Mouse (Mus musculus) brain, embryonic 14.5 days (tissue): ENCODE measurements around the gene Actr8.

Experiments used
- CTCF ChIP-seq: fragments of 200-500 bp; IDR thresholded peaks from 2 replicates; pipeline ENCODE4 v1.5.1; 2012; ENCODE audit warnings: inconsistent platforms, mild to moderate bottlenecking, moderate library complexity, borderline replicate concordance; ENCODE audit not compliant: insufficient read depth, insufficient read length; ENCODE audit errors: extremely low read depth
- POLR2A ChIP-seq: fragments of 200-500 bp; IDR thresholded peaks from 2 replicates; pipeline ENCODE4 v1.6.1; 2012; ENCODE audit warnings: mild to moderate bottlenecking, inconsistent platforms, borderline replicate concordance; ENCODE audit not compliant: poor library complexity, insufficient read depth, insufficient read length, severe bottlenecking; ENCODE audit errors: extremely low read depth

DNA sequence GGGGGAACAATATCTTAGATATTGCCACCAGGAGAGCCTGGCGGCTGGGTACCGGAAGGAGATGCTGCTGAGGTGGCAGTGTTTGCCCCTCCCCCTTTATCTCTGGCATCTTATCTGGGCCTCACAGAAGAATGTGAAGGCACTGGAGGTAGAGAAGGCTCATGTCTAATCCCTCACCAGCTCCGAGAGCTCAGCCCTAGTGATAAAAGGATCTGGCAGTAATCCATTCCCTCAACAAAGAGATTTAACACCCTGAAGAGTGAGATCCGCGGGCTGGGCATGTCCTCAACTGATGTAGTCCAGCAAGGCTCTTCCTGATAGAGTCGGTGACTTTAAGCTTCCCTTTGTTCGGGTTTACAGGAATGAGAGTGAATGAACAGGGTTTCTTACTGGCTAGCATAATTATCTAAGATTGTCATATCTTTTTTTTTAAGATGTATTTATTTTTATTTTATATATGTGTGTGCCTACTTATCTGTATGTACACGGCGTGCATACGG, 37.8 kb upstream of the Actr8 start:
- no peak for TF ChIP-seq CTCF
- no peak for TF ChIP-seq POLR2A
